Mouse (Mus musculus): ENCODE measurements around the gene Obscn. TPM values are rescaled to one million over a fixed set of nuclear protein-coding genes. Genes with fewer than 3 reads are reported as not detected.

The Obscn gene
- polyA plus RNA-seq, 1 experiment: 17.6 TPM

DNA sequence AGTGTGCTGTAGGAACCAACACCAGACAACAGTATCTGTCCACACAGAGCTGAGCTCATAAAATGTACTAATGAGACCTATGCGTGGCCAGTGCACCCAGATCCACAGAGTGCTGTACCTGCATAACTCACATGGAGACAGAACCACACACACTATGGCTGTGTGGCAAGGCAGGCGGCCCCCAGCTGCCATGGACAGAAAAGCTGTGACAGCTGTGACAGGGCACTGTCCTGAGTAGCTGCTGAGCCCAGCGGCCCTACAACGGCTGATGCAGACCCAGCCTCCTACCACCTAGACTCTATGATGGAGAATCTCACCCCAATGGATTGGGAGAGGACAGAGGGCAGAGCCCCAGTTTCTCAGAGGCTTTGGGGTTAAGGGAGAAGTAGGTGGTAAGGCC, 23.4 kb upstream of the Obscn start:
- TF ChIP-seq GATA1 (IDR thresholded peaks at IDR 0.05; ENCODE audit: low read length): no peak

DNA sequence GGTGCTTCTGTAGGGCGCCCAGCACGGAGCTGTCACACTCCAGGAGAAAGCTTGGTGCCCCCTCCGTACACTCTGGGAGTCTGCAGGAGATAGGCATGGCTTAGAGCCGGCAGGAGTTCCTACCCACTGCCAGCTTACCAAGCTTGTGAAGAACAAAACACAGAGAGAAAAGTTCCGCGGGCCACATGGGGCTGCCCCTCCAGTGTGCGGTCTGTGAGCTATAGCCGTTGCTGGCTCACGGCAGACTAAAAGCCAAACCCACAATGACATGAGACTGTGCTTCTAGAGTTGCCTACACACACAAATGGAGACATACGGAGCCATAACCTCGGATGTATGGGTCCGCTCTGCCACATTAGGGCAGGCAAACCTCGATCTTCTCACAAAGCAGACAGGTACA, 22.9 kb upstream of the Obscn start:
- no peak for TF ChIP-seq GATA1 (IDR thresholded peaks at IDR 0.05; ENCODE audit: low read length)

- no peak for TF ChIP-seq GATA1 (IDR thresholded peaks at IDR 0.05; ENCODE audit: low read length)
Measured at GRCm38 (mm10) chr11:59155900-59156299, 19.7 kb upstream of the Obscn start.

- no peak for TF ChIP-seq GATA1 (IDR thresholded peaks at IDR 0.05; ENCODE audit: low read length)
Measured at GRCm38 (mm10) chr11:59154220-59154619, 18.0 kb upstream of the Obscn start.

GRCm38 (mm10) chr11:59151729-59152128, 15.5 kb upstream of the Obscn start:
- TF ChIP-seq GATA1 (IDR thresholded peaks at IDR 0.05; ENCODE audit: low read length): no peak

- no peak for TF ChIP-seq GATA1 (IDR thresholded peaks at IDR 0.05; ENCODE audit: low read length)
Measured at GRCm38 (mm10) chr11:59149302-59149701, 13.1 kb upstream of the Obscn start.

DNA sequence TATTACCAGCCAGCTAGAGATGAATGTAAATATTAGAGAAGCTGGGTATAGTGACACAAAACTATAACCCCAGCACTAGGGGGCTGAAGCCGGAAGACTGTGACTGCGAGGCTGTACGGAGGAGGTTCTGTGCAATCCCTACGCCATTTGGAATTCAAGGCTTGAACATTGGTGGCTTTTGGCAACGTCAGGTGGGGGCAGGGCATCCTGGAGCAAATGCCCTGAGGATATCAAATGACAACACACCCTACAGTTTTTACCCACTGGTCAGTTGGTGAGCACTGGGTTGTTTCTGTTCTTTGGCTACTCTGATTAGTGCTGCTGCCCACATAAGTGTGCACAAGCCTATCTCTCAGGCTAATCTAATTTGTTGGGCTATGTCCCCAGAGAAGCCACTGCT, 6.8 kb upstream of the Obscn start:
- TF ChIP-seq GATA1 (IDR thresholded peaks at IDR 0.05; ENCODE audit: low read length): no peak

GRCm38 (mm10) chr11:59141772-59142370, 5.7 kb upstream of the Obscn start:
- no peak for TF ChIP-seq GATA1 (IDR thresholded peaks at IDR 0.05; ENCODE audit: low read length)

- no peak for TF ChIP-seq GATA1 (IDR thresholded peaks at IDR 0.05; ENCODE audit: low read length)
Measured at GRCm38 (mm10) chr11:59138537-59139486, 2.6 kb upstream of the Obscn start.

GRCm38 (mm10) chr11:59136994-59137706, 948 bp upstream of the Obscn start:
- TF ChIP-seq GATA1 (IDR thresholded peaks at IDR 0.05; ENCODE audit: low read length): no peak

DNA sequence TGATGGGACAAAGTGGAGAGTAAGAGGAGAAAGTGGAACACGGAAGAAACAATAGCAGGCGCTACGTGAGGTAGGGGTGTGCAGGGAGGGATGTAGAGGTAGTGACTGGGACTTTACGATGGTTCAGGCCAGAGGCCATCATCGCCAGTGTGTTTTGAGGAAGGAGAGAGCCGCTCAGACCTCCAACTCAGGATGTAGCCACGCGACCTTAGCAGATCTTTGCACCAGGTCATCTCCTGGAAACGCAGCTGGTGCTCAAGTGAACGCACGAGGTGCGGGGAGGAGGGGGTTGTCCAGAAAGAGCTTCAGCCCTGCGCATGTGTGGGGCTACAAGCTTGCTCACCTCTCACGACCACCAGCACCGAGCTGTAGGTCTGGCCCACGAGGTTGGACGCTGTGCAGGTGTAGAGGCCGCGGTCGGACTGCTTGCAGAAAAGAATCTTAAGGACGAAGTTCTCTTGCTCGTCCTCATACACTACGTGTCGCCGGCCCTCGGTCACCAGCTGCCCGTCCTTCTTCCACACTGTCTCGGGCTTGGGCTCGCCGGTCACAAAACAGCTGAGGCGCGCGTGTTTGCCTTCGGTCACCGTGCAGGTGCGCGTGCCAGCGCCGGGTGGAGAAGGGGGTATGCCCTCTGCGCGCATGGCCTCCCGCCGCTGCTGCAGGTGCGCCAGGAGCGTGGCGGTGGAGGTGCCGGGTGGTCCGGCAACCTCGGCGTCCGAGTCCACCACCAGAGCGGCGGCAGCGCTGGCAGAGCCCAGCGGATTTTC, 966 bp downstream of the Obscn start:
- TF ChIP-seq GATA1 (IDR thresholded peaks at IDR 0.05; ENCODE audit: low read length): no peak

DNA sequence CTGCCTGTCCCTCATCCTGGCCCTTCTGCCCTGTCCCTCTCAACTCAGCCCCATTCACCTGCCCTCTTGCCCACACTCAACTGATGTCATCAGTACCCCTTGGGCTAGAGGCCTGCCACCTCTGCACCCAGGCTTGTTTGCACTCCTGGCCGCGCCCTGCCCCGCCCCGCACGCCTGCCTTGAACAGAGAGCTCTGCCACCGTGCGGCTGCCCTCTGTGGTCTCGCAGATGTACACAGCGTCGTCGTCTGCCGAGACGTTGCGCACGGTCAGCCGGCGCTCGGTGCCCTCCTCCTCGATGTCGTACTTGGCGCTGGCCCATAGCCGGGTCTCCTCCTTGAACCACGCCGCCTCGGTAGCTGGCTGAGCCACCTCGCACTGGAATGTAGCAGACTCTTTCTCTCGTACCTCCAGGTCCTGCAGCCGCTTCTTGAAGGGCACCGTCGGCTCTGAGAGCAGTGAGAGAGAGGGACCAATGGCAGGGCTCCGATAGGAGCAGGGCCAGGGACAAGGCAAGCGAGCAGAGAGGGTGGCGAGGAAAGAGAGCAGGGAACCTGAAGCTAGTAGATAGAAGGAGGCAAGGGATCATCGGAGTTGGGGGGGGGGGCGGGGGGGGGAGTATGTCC, 1.7 kb downstream of the Obscn start:
- no peak for TF ChIP-seq GATA1 (IDR thresholded peaks at IDR 0.05; ENCODE audit: low read length)

DNA sequence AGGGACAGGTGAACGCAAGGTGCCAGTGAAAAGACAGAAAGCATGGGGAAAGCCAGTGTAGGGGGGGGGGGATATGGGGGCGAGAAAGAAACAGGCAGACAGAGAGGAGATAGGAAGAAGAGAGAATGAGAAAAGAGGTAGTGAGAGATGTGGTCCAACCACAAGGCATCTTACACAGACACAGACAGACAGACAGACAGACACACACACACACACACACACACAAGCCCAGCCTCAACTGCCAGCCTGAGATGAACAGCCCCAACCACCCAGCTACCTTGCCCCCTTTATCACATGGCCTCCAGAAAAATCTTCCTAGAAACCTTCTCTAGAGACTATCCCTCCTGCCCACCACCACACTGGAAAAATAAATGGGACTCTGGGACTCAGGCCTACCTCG, 4.1 kb downstream of the Obscn start:
- no peak for TF ChIP-seq GATA1 (IDR thresholded peaks at IDR 0.05; ENCODE audit: low read length)

- no peak for TF ChIP-seq GATA1 (IDR thresholded peaks at IDR 0.05; ENCODE audit: low read length)
Measured at GRCm38 (mm10) chr11:59131348-59131919, 4.8 kb downstream of the Obscn start.

- no peak for TF ChIP-seq GATA1 (IDR thresholded peaks at IDR 0.05; ENCODE audit: low read length)
Measured at GRCm38 (mm10) chr11:59130782-59131181, 5.4 kb downstream of the Obscn start.
